Mouse (Mus musculus): ENCODE data around the gene Selplg. TPM values are rescaled to one million over a fixed set of nuclear protein-coding genes. Genes with fewer than 3 reads are reported as not detected.
A peak's percentile ranks its signal among the peaks of the same experiment; 100 is the strongest.

The Selplg gene
- total RNA-seq, 1 experiment from 2014 or later = 4.1 TPM

GRCm38 (mm10) chr5:113771213-113772162 is 61.0 kb downstream of the Selplg start:
- peak; percentile 90 for DNase-seq

GRCm38 (mm10) chr5:113768806-113769205 is 63.6 kb downstream of the Selplg start:
- DNase-seq = no peak

Other genes starting within 250 kb of the Selplg start
- gene Cmklr1, start 182.2 kb downstream of the Selplg start, total RNA-seq (2021) = 10.6 and 11.3 TPM in 2 replicates
- not detected in 2 replicates for gene 1700069L16Rik, start 107.9 kb downstream of the Selplg start, total RNA-seq (2021)
- gene Ficd, start 96.8 kb downstream of the Selplg start, total RNA-seq (2021) = 8.2 and 10.4 TPM in 2 replicates
- gene Sart3, start 60.1 kb downstream of the Selplg start, total RNA-seq (2021) = 33.8 and 38.4 TPM in 2 replicates
- 429 and 451 TPM in 2 replicates for gene Iscu, start 59.9 kb downstream of the Selplg start, total RNA-seq (2021)
- gene Tmem119, start 32.1 kb downstream of the Selplg start, total RNA-seq (2021) = 9.6 and 10.9 TPM in 2 replicates
- gene Coro1c, start 76.1 kb upstream of the Selplg start, total RNA-seq (2021) = 52.9 and 58.0 TPM in 2 replicates
- 18.8 and 21.2 TPM in 2 replicates for gene Ssh1, start 161.2 kb upstream of the Selplg start, total RNA-seq (2021)
- not detected in 2 replicates for gene Dao, start 171.1 kb upstream of the Selplg start, total RNA-seq (2021)
- 24.9 and 25.7 TPM in 2 replicates for gene Usp30, start 232.8 kb upstream of the Selplg start, total RNA-seq (2021)